Mouse (Mus musculus): ENCODE results near the gene Nup214. TPM values are rescaled to one million over a fixed set of nuclear protein-coding genes. Genes with fewer than 3 reads are reported as not detected.

Nup214 gene
- total and polyA plus RNA-seq, 3 experiments, result 13.9 to 106 (median 50.9) TPM

- Histone ChIP-seq H3K27me3 (replicated peaks) (peaks cover 10% of the 10 kb centered on the region), H3K4me3 (replicated peaks in 1 of 3; ENCODE audit: low read depth in 2 of 3, low read length in 2 of 3, poor library complexity in 1 of 3) (no peak overlapping the region), H3K9me3 (replicated peaks; ENCODE audit: low read length) (no peaks in the 10 kb centered on the region), H3K4me1 (ENCODE audit: control insufficient read depth in 1 of 2, insufficient read depth in 2 of 2) (no peaks in the 10 kb centered on the region), H3K4me2 (ENCODE audit: insufficient read depth, low read depth, poor library complexity, severe bottlenecking) (no peak overlapping the region), H3K79me2 (replicated peaks; ENCODE audit: control insufficient read depth, extremely low read depth, insufficient read depth, poor library complexity, severe bottlenecking) (no peaks in the 10 kb centered on the region), H3K36me3 (replicated peaks in 1 of 2; ENCODE audit: control insufficient read depth in 1 of 2, insufficient read depth in 1 of 2, low read length in 1 of 2) (peaks cover 19 to 30% of the 10 kb centered on the region in 2 experiments), H3K27ac (ENCODE audit: insufficient read depth, low read depth) (no peak overlapping the region), H3K9ac (ENCODE audit: insufficient read depth, low read depth) (no peak overlapping the region)
- dilution Hi-C loops (cut with MboI; ENCODE audit: extremely low pct_ligation_motif_present, extremely low pct_unique_long_range_greater_than_20kb, low sequenced_read_pairs), result no loop called here
- TF ChIP-seq SIN3A (IDR thresholded peaks at IDR 0.05; ENCODE audit: low read length) (no peak), JUND (conservative IDR thresholded peaks at IDR 0.05; ENCODE audit: low read depth, low read length) (no peak), HCFC1 (IDR thresholded peaks at IDR 0.05; ENCODE audit: low read depth, low read length) (no peak), ZC3H11A (IDR thresholded peaks at IDR 0.05; ENCODE audit: low read depth, low read length) (no peak), MEF2A (IDR thresholded peaks at IDR 0.05; ENCODE audit: borderline replicate concordance, low read depth, low read length) (no peak), TCF12 (IDR thresholded peaks at IDR 0.05; ENCODE audit: low read depth, low read length) (no peak), ETS1 (conservative IDR thresholded peaks at IDR 0.05; ENCODE audit: low read depth, low read length) (no peak), MAX (IDR thresholded peaks at IDR 0.05; ENCODE audit: low read length) (no peak), ZNF384 (IDR thresholded peaks at IDR 0.05; ENCODE audit: low read depth, low read length) (no peak), UBTF (IDR thresholded peaks at IDR 0.05; ENCODE audit: low read depth, low read length) (no peak)
- in situ Hi-C loops (cut with MboI; ENCODE audit: low pct_ligation_motif_present, low pct_unique_long_range_greater_than_20kb, low sequenced_read_pairs), result no loop called here
- no peak for DNase-seq (ENCODE audit: extremely low read depth)
Measured at GRCm38 (mm10) chr2:32055357-32055965, 81.2 kb downstream of the Nup214 start.

GRCm38 (mm10) chr2:32056524-32056923 is 82.3 kb downstream of the Nup214 start:
- DNase-seq (ENCODE audit: extremely low read depth), result no peak
- dilution Hi-C loops (cut with MboI; ENCODE audit: extremely low pct_ligation_motif_present, extremely low pct_unique_long_range_greater_than_20kb, low sequenced_read_pairs) (no loop called here), in situ Hi-C loops (cut with MboI; ENCODE audit: low pct_ligation_motif_present, low pct_unique_long_range_greater_than_20kb, low sequenced_read_pairs) (no loop called here)
- TF ChIP-seq USF2 (conservative IDR thresholded peaks at IDR 0.05; ENCODE audit: low read depth, low read length) (no peak), POLR2A (IDR thresholded peaks at IDR 0.05; ENCODE audit: low read depth, low read length) (no peak), UBTF (IDR thresholded peaks at IDR 0.05; ENCODE audit: low read depth, low read length) (no peak)
- no peak overlapping the region for H3K27ac ChIP-seq (ENCODE audit: insufficient read depth, low read depth)
- no peak overlapping the region for H3K4me2 ChIP-seq (ENCODE audit: insufficient read depth, low read depth, poor library complexity, severe bottlenecking)
- peaks cover 10% of the 10 kb centered on the region for H3K27me3 ChIP-seq (replicated peaks)
- H3K4me3 ChIP-seq (replicated peaks in 1 of 3; ENCODE audit: low read depth in 2 of 3, low read length in 2 of 3, poor library complexity in 1 of 3), result no peak overlapping the region
- H3K9ac ChIP-seq (ENCODE audit: insufficient read depth, low read depth), result no peak overlapping the region
- H3K9me3 ChIP-seq (replicated peaks; ENCODE audit: low read length), result no peaks in the 10 kb centered on the region
- H3K36me3 ChIP-seq (replicated peaks in 1 of 2; ENCODE audit: control insufficient read depth in 1 of 2, insufficient read depth in 1 of 2, low read length in 1 of 2), result peaks cover 12 to 20% of the 10 kb centered on the region in 2 experiments
- H3K4me1 ChIP-seq (ENCODE audit: control insufficient read depth in 1 of 2, insufficient read depth in 2 of 2), result 0 out of 4 replicates have a peak, but pooled peaks cover 0 to 3% of the 10 kb centered on the region in 2 experiments
- no peaks in the 10 kb centered on the region for H3K79me2 ChIP-seq (replicated peaks; ENCODE audit: control insufficient read depth, extremely low read depth, insufficient read depth, poor library complexity, severe bottlenecking)

- Histone ChIP-seq H3K79me2 (replicated peaks; ENCODE audit: control insufficient read depth, extremely low read depth, insufficient read depth, poor library complexity, severe bottlenecking) (no peaks in the 10 kb centered on the region), H3K4me3 (replicated peaks in 1 of 3; ENCODE audit: low read depth in 2 of 3, low read length in 2 of 3, poor library complexity in 1 of 3) (no peak overlapping the region), H3K4me2 (ENCODE audit: insufficient read depth, low read depth, poor library complexity, severe bottlenecking) (no peak overlapping the region), H3K27me3 (replicated peaks) (peaks cover 10% of the 10 kb centered on the region), H3K9ac (ENCODE audit: insufficient read depth, low read depth) (no peak overlapping the region), H3K36me3 (replicated peaks in 1 of 2; ENCODE audit: control insufficient read depth in 1 of 2, insufficient read depth in 1 of 2, low read length in 1 of 2) (peaks cover 3 to 12% of the 10 kb centered on the region in 2 experiments), H3K27ac (ENCODE audit: insufficient read depth, low read depth) (no peak overlapping the region), H3K4me1 (ENCODE audit: control insufficient read depth in 1 of 2, insufficient read depth in 2 of 2) (0 out of 4 replicates have a peak, but pooled peaks cover 0 to 3% of the 10 kb centered on the region in 2 experiments), H3K9me3 (replicated peaks; ENCODE audit: low read length) (no peaks in the 10 kb centered on the region)
- in situ Hi-C loops (cut with MboI; ENCODE audit: low pct_ligation_motif_present, low pct_unique_long_range_greater_than_20kb, low sequenced_read_pairs) (no loop called here), dilution Hi-C loops (cut with MboI; ENCODE audit: extremely low pct_ligation_motif_present, extremely low pct_unique_long_range_greater_than_20kb, low sequenced_read_pairs) (no loop called here)
- TF ChIP-seq ZC3H11A (IDR thresholded peaks at IDR 0.05; ENCODE audit: low read depth, low read length), result no peak
- TF ChIP-seq E2F4 (IDR thresholded peaks at IDR 0.05; ENCODE audit: insufficient replicate concordance, low read depth, low read length), result no peak
- TF ChIP-seq TBP (conservative IDR thresholded peaks at IDR 0.05; ENCODE audit: low read depth, low read length), result no peak
- no peak for TF ChIP-seq MAFK (IDR thresholded peaks at IDR 0.05; ENCODE audit: insufficient replicate concordance, low read length)
- no peak for TF ChIP-seq JUND (conservative IDR thresholded peaks at IDR 0.05; ENCODE audit: low read depth, low read length)
- no peak for TF ChIP-seq RCOR1 (conservative IDR thresholded peaks at IDR 0.05; ENCODE audit: low read depth, low read length)
- TF ChIP-seq JUN (IDR thresholded peaks at IDR 0.05; ENCODE audit: insufficient read depth, low read depth, low read length), result no peak
- no peak for TF ChIP-seq CHD1 (IDR thresholded peaks at IDR 0.05; ENCODE audit: low read depth, low read length)
- TF ChIP-seq BHLHE40 (IDR thresholded peaks at IDR 0.05; ENCODE audit: low read depth, low read length), result no peak
- no peak for TF ChIP-seq SIN3A (IDR thresholded peaks at IDR 0.05; ENCODE audit: low read length)
- no peak for TF ChIP-seq MYC (IDR thresholded peaks at IDR 0.05; ENCODE audit: low read depth, low read length)
- no peak for TF ChIP-seq POLR2AphosphoS2 (IDR thresholded peaks at IDR 0.05; ENCODE audit: low read depth, low read length)
- TF ChIP-seq SMC3 (IDR thresholded peaks at IDR 0.05; ENCODE audit: low read depth, low read length), result no peak
- no peak for DNase-seq (ENCODE audit: extremely low read depth)
Measured at GRCm38 (mm10) chr2:32057360-32057759, 83.1 kb downstream of the Nup214 start.

Measured in CH12.LX (cell line).